Mouse (Mus musculus): ENCODE results near the gene Slc9c1.

The Slc9c1 gene

DNA sequence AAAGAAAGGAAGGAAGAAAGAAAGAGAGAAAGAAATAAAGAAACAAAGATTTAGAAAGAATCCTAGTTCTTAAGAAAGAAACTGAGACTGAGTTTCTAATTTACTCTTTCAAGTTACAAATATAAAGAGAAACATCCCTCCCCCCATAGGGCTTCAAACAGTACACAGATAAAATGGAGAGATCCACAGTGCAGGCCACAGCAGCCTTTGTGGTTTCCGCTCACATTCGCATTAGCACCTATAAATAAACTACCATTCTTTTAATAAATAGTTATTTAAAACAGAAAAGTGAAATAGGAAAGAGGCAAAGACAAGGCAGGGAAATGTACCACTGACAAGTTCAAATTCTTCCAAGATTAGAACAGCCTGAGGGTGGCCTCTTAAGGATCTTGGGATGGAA is 89.7 kb downstream of the Slc9c1 start:
- no peak for DNase-seq (ENCODE audit: low read depth in 1 of 2, low spot score in 2 of 2)

DNA sequence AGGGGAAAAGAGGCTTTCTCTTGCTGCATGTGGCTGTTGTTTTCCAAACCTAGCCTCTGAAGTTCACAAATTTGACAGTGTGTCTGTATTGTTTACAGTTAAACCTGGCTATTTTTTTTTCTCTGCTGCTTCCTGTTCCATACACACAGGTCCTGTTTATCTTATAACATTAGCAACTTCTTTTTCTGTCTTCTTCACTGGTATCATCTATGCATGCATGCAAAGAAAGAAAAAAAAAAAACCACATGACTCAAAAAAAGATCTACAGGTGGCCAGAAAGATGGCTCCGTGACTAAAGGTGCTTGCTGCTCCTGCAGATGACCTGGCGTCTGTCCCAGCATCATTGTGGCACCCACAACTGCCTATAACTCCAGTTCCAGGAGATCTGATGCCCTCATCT is 90.2 kb downstream of the Slc9c1 start:
- DNase-seq (ENCODE audit: low read depth in 1 of 2, low spot score in 2 of 2), result no peak

DNA sequence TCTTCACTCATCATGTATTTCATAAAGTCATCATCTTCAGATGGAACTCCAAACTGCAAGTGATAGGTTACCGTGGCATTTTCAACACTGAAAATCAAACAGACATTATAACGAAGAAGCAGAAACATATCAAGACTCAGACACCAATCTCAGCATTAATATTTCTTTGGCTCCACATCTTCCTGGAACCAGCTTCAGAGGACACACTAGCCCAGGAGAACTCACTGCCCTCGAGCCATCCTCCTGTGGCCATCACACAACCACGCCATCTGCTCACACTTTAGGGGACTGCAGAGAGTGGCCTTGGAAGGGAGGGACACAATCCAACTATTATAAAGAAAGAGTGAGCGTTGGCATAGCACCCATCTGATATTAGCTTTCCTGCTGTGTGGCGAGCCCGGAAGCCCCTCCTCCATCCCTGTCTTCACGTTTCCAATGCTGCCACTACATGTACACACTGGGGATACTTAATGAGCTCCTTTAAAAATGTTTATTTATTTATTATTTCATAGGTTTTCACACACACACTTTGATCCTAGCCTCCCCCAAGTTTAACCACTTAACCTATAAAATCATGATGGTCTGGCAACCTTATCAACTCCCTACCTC is 94.5 kb downstream of the Slc9c1 start:
- no peak for DNase-seq (ENCODE audit: low read depth in 1 of 2, low spot score in 2 of 2)

DNA sequence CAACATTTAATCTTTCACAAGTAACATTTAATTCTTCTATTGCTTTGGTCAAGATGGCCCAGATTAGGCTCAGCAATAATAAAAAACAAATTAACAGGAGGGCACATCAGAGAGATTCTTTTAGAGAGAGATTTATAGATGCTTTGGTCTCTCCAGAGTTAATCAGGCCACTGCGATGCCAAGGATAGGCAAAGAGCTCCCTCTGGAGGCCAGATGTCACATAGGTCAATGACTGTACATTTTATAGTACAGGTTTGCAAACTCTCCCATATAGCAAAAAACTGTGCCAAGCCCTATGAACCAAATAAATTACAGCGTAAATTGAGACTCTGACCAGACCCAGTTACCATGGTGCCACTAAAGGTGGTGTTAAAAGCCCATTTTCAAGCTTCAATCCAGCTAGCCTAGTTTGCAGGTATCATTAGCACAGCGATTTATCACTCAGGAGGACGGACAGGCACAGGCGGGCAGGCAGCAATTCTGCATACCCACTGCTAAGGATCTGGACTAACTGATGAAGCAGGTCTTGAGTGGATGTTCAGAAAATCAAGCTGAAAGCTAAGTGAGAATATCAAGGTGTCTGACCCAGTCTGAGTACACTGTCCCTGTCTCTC is 95.3 kb downstream of the Slc9c1 start:
- peak in 1 of 2 experiments; percentile 37 for DNase-seq (ENCODE audit: low read depth in 1 of 2, low spot score in 2 of 2)

DNA sequence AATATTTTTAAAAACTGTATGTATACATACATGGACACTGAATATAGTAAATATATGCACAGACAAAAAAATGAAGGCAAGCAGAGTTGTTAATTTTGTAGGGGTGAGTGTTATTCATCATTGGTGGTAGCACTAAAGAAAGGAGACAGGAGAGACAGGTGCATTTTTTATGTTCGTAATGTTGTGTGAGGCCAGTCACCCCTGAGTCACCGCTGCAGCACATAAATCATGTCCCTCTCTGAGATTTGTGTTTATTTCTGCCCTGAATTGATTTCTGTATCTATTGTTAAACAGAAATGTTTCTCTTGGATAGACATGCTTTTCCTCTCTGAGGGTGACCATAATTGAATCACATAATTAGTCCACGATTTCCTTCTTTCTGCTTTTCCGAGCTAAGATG is 97.3 kb downstream of the Slc9c1 start:
- DNase-seq (ENCODE audit: low read depth in 1 of 2, low spot score in 2 of 2), result no peak

DNA sequence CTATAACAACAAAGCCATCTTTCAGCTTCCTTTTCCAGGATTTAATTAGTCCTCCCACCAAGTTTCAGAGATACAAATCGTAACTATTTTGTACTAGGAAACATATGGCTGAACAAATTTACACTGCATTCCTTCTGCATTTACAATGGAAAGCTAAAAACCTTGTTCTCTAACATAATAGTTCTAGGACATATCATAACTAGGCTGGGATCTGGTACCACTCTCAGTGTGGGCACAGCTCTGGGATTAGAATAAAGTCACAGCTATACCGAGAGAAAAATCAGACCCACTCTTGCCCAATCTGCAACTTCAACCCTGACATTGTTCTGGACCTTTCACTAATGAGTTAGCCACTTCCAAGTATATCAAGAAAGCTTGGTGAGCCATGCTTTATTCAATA is 100.7 kb downstream of the Slc9c1 start:
- DNase-seq (ENCODE audit: low read depth in 1 of 2, low spot score in 2 of 2), result no peak

DNA sequence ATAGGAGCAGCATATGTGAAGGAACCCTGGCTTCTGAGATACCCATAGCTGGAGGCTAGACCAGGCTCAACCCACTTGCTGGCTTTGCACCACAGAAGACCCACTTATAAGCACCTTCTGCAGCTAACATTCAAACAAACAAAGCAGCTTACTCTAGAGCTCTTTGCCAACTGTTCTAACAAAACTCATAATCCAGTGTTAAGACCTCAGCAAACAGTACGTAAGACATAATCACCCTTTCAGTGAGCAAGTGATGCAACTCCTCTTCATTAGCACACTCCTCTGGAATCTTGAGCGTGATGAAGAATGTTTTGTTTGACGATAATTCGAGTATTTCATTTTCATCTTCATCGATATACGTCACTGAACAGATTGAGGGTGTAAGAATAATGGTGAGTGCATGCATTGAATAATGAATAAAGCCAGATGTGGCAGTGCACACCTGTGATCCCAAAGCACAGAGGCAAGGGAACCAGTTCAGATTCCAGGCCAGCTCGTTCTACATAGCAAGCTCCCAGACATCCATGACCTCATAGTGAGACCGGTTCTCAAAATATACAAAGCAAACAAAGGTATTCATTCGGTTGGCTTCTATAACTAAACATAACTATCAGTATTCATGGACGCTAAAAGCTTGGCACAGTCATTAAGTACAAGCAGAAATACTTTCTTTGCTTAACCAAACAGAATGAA is 105.1 kb downstream of the Slc9c1 start:
- DNase-seq (ENCODE audit: low read depth in 1 of 2, low spot score in 2 of 2), result no peak

DNA sequence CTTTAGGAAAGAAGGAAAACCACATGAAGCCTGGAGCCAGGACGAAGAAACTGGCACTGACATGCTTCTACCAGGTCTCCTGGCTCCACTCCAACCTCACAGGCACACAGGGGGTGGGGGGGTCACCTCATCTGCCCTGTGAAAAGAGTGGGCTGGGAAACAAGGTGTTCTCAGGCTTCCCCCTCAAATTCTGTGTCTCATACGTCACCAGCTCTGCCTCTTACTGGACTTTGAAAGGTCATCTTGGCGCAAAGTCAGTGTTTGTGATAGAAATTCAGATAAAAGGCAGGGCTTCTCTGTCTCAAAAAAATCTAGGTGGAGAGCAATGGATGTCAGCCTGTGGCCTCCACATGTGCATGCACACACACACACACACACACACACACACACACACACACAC is 106.2 kb downstream of the Slc9c1 start:
- DNase-seq (ENCODE audit: low read depth in 1 of 2, low spot score in 2 of 2), result no peak

DNA sequence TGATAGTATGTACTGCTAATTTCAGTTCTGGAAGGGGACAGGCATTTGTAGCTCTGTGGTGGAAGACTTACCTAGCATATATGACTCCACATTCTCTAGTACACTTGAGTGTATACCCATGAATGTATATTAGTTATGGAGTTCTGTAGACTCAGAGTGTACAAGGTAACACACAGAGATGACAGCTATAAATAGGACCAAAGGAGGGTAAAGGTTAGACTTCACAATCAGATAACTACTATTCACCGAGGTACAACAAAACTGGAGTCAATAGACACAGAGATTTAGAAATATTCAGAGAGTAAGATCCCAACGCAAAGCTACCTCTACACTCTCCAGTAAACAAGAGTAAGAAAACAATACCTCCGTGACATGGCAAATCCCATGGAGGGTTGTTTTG is 108.8 kb downstream of the Slc9c1 start:
- no peak for DNase-seq (ENCODE audit: low read depth in 1 of 2, low spot score in 2 of 2)

DNA sequence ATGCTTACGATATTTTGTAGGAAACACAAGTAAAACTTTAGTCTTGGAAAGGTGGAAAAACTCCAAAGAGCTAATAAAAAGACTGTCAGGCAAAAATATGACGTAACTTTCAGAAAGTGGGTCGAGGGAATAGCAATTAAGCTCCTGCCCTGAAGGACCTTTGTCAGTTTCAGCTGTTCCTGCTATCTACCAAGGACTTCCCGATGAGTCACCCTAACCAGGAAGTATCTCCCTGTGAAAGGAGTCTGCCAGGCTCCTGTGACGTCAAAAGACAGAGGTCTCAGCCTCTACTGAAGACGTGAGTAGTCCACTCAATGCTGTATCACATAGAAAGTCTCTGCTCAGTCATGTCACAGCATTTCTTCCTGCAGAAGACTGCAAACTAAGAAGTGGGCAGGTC is 109.3 kb downstream of the Slc9c1 start:
- no peak for DNase-seq (ENCODE audit: low read depth in 1 of 2, low spot score in 2 of 2)

DNA sequence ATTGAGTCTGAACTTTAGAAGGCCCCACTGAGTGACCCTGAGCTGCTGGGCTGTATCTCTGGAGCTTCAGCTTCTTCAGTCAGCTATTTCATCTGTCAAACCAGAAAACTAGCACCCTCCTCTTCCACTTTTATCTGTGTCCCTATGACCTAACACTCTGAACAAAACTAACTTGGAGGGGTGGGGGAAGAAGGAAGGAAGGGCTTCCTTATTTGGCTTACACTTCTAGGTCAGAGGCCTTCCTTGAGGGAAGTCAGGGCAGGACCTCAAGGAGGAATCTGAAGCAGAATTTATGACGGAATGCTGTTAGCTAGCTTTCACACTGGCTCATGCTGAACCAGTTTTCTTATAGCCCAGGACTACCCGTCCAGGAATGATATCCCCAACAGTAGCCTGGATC is 116.4 kb downstream of the Slc9c1 start:
- DNase-seq (ENCODE audit: low read depth in 1 of 2, low spot score in 2 of 2), result no peak

DNA sequence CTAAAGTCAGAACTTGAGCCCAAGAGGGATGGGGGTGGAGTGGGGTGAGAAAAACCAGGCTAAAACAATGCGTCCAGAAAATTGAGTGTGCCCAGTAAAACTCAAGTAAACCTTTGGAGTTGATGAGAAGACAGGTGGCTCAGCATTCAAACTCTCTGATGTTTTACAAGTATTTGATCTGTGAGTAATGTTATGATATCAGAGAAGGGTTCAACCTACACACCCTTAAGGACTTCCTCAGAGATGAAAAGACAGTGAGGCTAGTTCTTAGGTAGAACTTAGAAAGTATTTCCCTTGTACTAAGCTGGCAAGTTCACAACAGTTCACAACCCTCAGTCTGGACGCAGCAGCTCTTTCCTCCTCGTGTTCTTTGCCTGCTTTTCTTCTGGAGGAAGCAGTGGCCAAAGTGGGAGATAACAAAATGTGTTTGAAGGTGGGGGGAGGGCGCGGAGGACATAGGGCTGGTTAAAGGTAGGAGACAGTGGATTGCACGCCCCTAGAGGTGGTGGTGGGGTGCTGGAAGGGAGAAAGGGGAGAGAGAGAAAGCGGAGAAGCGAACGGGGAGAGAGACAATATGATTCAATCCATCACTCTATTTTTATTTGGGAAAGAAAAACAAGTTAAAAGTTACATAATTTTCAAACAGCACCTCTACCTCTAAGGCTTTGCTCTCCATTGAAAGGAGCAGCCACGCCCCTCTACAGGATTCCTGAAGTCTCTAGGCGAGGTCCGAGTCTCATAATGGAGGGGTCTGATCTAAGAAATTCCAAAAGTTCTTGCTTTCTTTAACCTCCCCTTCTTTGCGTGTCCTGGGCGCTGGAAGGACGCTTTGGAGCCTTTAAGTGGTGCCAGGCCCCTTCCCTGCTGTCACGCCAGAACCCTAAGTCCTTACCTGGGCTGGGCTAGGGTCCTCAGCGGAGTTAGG is 118.2 kb downstream of the Slc9c1 start:
- no peak for DNase-seq (ENCODE audit: low read depth in 1 of 2, low spot score in 2 of 2)

DNA sequence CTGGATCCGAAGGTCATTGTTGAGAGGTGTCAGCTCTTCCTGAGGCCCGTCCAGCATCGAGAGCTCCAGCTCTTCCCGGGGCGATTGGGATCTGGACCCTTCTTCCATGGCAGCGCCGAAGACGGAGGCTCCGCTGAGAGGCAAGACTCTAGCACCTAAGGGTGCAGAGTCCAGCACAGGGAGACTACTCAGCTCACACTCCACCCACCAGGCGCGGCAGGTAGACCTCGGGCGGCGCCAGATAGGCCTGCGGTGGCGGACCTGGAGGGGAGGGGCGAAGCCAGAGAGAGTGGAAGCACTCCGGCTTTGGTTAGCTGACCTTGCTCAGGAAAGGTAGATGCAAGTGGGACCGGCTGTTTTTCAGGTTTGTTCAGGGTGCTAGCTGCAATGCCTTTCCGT is 118.8 kb downstream of the Slc9c1 start, which contains the start of gene BC016579:
BC016579 (minus strand) TSS at position 135 of the 399 bp plus-strand sequence.
- DNase-seq (ENCODE audit: low read depth in 1 of 2, low spot score in 2 of 2), result no peak

DNA sequence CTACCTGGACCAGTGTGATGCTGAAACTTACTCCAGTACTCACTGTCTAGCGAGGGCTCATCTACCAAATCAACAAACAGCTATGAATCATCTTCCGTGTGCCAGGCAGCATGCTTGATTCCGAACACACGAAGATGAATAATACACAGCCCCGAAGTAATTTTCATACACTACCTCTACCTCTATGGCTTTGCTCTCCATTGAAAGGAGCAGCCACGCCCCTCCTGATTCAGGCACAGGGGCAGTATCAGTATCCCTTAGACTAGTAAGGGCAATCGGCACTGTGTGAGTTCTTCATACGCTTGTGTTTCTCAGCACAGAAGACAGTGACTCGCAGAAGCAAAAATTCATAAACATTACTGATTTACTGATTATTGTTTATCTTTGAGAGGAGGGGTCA is 119.4 kb downstream of the Slc9c1 start:
- no peak for DNase-seq (ENCODE audit: low read depth in 1 of 2, low spot score in 2 of 2)
